In the genomic region with DNA sequence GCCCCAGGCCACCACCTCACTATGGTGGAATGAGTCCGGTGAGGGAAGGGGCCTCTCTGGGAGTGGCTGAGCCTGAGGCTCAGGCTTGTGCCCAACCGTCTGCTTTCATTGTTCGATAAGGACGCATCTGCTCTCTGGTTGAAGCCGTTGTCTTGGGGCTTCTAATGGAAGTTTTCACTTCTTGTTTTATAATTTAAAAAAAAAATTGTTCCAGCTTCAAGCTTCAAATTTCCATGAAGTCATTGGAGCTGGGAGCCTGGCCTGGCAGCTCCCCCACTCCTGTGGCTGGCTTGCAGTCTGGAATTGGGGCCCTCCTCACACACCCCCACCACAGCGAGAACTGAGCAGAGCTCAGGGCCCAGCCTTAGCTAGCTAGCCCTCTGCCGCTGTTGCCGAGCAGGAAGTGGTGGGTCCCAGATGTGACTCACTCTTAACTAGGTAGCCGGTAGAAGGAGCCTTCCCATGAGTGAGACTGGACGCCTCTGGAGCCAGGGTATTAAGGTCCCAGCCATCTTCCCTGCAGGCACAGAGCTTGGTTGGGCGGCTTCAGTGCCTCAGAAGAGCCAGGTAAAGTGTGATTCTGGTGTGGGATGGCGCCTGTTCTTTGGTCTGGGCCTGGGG, we compare ENCODE assay signal across 8 mouse cellular contexts. TPM values are rescaled to one million over a fixed set of nuclear protein-coding genes. Genes with fewer than 3 reads are reported as not detected.
A peak's percentile ranks its signal among the peaks of the same experiment; 100 is the strongest.
DNase-seq lines count a peak whose midpoint lies in the region; ATAC-seq and TF ChIP-seq lines count a peak whose summit lies in the region.

No protein-coding gene starts in this region.

- WGBS in liver, postnatal 0 days (ENCODE audit: insufficient replicate concordance), result 33% methylated on average over 12 of the region's 12 CpGs

- H3K79me2 ChIP-seq in CH12.LX (replicated peaks; ENCODE audit: control insufficient read depth, extremely low read depth, insufficient read depth, poor library complexity, severe bottlenecking), result 0 out of 2 replicates have a peak, but pooled peaks cover 4% of the 10 kb centered on the region

- peaks cover 0 to 14% of the 10 kb centered on the region in 2 experiments for H3K36me3 ChIP-seq in CH12.LX (replicated peaks in 1 of 2; ENCODE audit: control insufficient read depth in 1 of 2, insufficient read depth in 1 of 2, low read length in 1 of 2)
- H3K36me3 ChIP-seq in liver, postnatal 0 days (replicated peaks; ENCODE audit: insufficient read depth, low read length), result no peaks in the 10 kb centered on the region

- no peak for TF ChIP-seq RAD21 in CH12.LX (IDR thresholded peaks at IDR 0.05; ENCODE audit: low read depth, low read length)

- H3K4me1 ChIP-seq in CH12.LX (ENCODE audit: control insufficient read depth in 1 of 2, insufficient read depth in 2 of 2), result peaks cover 25 to 75% of the 10 kb centered on the region in 2 experiments
- peaks cover 34% of the 10 kb centered on the region for H3K4me1 ChIP-seq in liver, postnatal 0 days (ENCODE audit: insufficient read depth)

- peak overlapping the region; percentile 82 for H3K9ac ChIP-seq in CH12.LX (ENCODE audit: insufficient read depth, low read depth)
- peak overlapping the region; percentile 49 for H3K9ac ChIP-seq in liver, postnatal 0 days (replicated peaks)

- DNase-seq in 3134 (ENCODE audit: extremely low read depth, insufficient read length, low spot score) (peak; percentile 77), CH12.LX (ENCODE audit: extremely low read depth) (peak; percentile 81)
- peak; percentile 39 for DNase-seq in liver, postnatal 0 days
- DNase-seq in thymus, postnatal 36 days, result peak; percentile 75 to 80
- no peak for DNase-seq in right cerebral cortex, adult 2 months (ENCODE audit: low spot score in 2 of 2)
- DNase-seq in right cerebral cortex, postnatal 36 days (ENCODE audit: low spot score in 2 of 2), result no peak

- H3K9me3 ChIP-seq in CH12.LX (replicated peaks; ENCODE audit: low read length), result no peaks in the 10 kb centered on the region
- no peaks in the 10 kb centered on the region for H3K9me3 ChIP-seq in liver, postnatal 0 days (ENCODE audit: low read length)

- H3K4me3 ChIP-seq in CH12.LX (replicated peaks in 1 of 3; ENCODE audit: low read depth in 2 of 3, low read length in 2 of 3, poor library complexity in 1 of 3), result peak overlapping the region; percentile 63 to 69 (median 66)
- peak overlapping the region; percentile 27 for H3K4me3 ChIP-seq in liver, postnatal 0 days (ENCODE audit: low read depth, low read length)

- peak overlapping the region; percentile 72 for H3K27ac ChIP-seq in CH12.LX (ENCODE audit: insufficient read depth, low read depth)
- peak overlapping the region; percentile 64 for H3K27ac ChIP-seq in liver, postnatal 0 days (ENCODE audit: low read depth)

- TF ChIP-seq CTCF in CH12.LX (conservative IDR thresholded peaks at IDR 0.05 in 1 of 2, IDR thresholded peaks at IDR 0.05 in 1 of 2; ENCODE audit: low read depth in 2 of 2, low read length in 2 of 2), result no peak
- no peak for TF ChIP-seq CTCF in liver, postnatal 0 days (IDR thresholded peaks at IDR 0.05; ENCODE audit: low read depth)

- TF ChIP-seq POLR2A in CH12.LX (IDR thresholded peaks at IDR 0.05; ENCODE audit: low read depth, low read length), result peak; percentile 78

- in situ Hi-C loops in CH12.LX (cut with MboI; ENCODE audit: low pct_ligation_motif_present, low pct_unique_long_range_greater_than_20kb, low sequenced_read_pairs), result no loop called here

- peak; percentile 77 for TF ChIP-seq EP300 in CH12.LX (IDR thresholded peaks at IDR 0.05; ENCODE audit: low read length)
- no peak for TF ChIP-seq EP300 in liver, postnatal 0 days (IDR thresholded peaks at IDR 0.05; ENCODE audit: low read depth)

- dilution Hi-C loops in CH12.LX (cut with MboI; ENCODE audit: extremely low pct_ligation_motif_present, extremely low pct_unique_long_range_greater_than_20kb, low sequenced_read_pairs), result no loop called here

- no peaks in the 10 kb centered on the region for H3K27me3 ChIP-seq in CH12.LX (replicated peaks)
- H3K27me3 ChIP-seq in liver, postnatal 0 days (ENCODE audit: insufficient read depth, low read length), result no peaks in the 10 kb centered on the region

- H3K4me2 ChIP-seq in CH12.LX (ENCODE audit: insufficient read depth, low read depth, poor library complexity, severe bottlenecking), result peak overlapping the region; percentile 57
- H3K4me2 ChIP-seq in liver, postnatal 0 days (ENCODE audit: low read depth, low read length), result peak overlapping the region; percentile 59

- ATAC-seq in granulocyte monocyte progenitor cell, adult 5-6 weeks (replicated peaks; ENCODE audit: poor library complexity, severe bottlenecking), result peak; percentile 72
- peak; percentile 68 for ATAC-seq in liver, postnatal 0 days
- no peak for ATAC-seq in frontal cortex, adult (ENCODE audit: low TSS enrichment)

TF ChIP-seq in CH12.LX, 34 proteins besides CTCF, POLR2A, EP300 and RAD21:
- 0 out of 2 replicates have a peak, but pooled peaks have one; percentile 14 for TF ChIP-seq MAFK (IDR thresholded peaks at IDR 0.05; ENCODE audit: insufficient replicate concordance, low read length)
- 0 out of 2 replicates have a peak, but pooled peaks have one; percentile 46 for TF ChIP-seq KAT2A (IDR thresholded peaks at IDR 0.05; ENCODE audit: insufficient replicate concordance, low read length)
- TF ChIP-seq SMC3 (IDR thresholded peaks at IDR 0.05; ENCODE audit: low read depth, low read length), result no peak
- peak; percentile 96 for TF ChIP-seq UBTF (IDR thresholded peaks at IDR 0.05; ENCODE audit: low read depth, low read length)
- TF ChIP-seq HCFC1 (IDR thresholded peaks at IDR 0.05; ENCODE audit: low read depth, low read length), result no peak
- TF ChIP-seq ETS1 (conservative IDR thresholded peaks at IDR 0.05; ENCODE audit: low read depth, low read length), result peak; percentile 35; the same call in 1 of the 2 replicates
- TF ChIP-seq ZKSCAN1 (IDR thresholded peaks at IDR 0.05; ENCODE audit: borderline replicate concordance, low read depth, low read length), result no peak
- TF ChIP-seq NRF1 (IDR thresholded peaks at IDR 0.05; ENCODE audit: low read depth, low read length), result 0 out of 2 replicates have a peak, but pooled peaks have one; percentile 15
- TF ChIP-seq USF1 (IDR thresholded peaks at IDR 0.05; ENCODE audit: low read depth, low read length), result no peak
- peak; percentile 87 for TF ChIP-seq NELFE (IDR thresholded peaks at IDR 0.05; ENCODE audit: low read depth, low read length)
- TF ChIP-seq ELF1 (IDR thresholded peaks at IDR 0.05; ENCODE audit: low read depth, low read length), result peak; percentile 82
- TF ChIP-seq RCOR1 (conservative IDR thresholded peaks at IDR 0.05; ENCODE audit: low read depth, low read length), result peak; percentile 79
- TF ChIP-seq USF2 (conservative IDR thresholded peaks at IDR 0.05; ENCODE audit: low read depth, low read length), result no peak
- TF ChIP-seq ZNF384 (IDR thresholded peaks at IDR 0.05; ENCODE audit: low read depth, low read length), result peak; percentile 84
- peak; percentile 71 for TF ChIP-seq CHD2 (IDR thresholded peaks at IDR 0.05; ENCODE audit: low read length)
- TF ChIP-seq BHLHE40 (IDR thresholded peaks at IDR 0.05; ENCODE audit: low read depth, low read length), result peak; percentile 33; the same call in 1 of the 2 replicates
- TF ChIP-seq IRF4 (IDR thresholded peaks at IDR 0.05; ENCODE audit: low read depth, low read length), result no peak; the same call in 1 of the 2 replicates
- peak; percentile 67 for TF ChIP-seq TCF12 (IDR thresholded peaks at IDR 0.05; ENCODE audit: low read depth, low read length)
- TF ChIP-seq PAX5 (IDR thresholded peaks at IDR 0.05; ENCODE audit: low read length), result no peak
- no peak for TF ChIP-seq MXI1 (IDR thresholded peaks at IDR 0.05; ENCODE audit: low read depth, low read length)
- TF ChIP-seq CHD1 (IDR thresholded peaks at IDR 0.05; ENCODE audit: low read depth, low read length), result 0 out of 2 replicates have a peak, but pooled peaks have one; percentile 14
- TF ChIP-seq MYC (IDR thresholded peaks at IDR 0.05; ENCODE audit: low read depth, low read length), result 0 out of 2 replicates have a peak, but pooled peaks have one; percentile 39
- TF ChIP-seq ZC3H11A (IDR thresholded peaks at IDR 0.05; ENCODE audit: low read depth, low read length), result no peak
- TF ChIP-seq GABPA (IDR thresholded peaks at IDR 0.05; ENCODE audit: insufficient replicate concordance, low read depth, low read length), result no peak
- peak; percentile 44; the same call in 1 of the 2 replicates for TF ChIP-seq TBP (conservative IDR thresholded peaks at IDR 0.05; ENCODE audit: low read depth, low read length)
- 0 out of 2 replicates have a peak, but pooled peaks have one; percentile 5 for TF ChIP-seq JUND (conservative IDR thresholded peaks at IDR 0.05; ENCODE audit: low read depth, low read length)
- no peak for TF ChIP-seq E2F4 (IDR thresholded peaks at IDR 0.05; ENCODE audit: insufficient replicate concordance, low read depth, low read length)
- peak; percentile 86 for TF ChIP-seq SIN3A (IDR thresholded peaks at IDR 0.05; ENCODE audit: low read length)
- peak; percentile 86 for TF ChIP-seq ZMIZ1 (IDR thresholded peaks at IDR 0.05; ENCODE audit: low read depth, low read length)
- 0 out of 2 replicates have a peak, but pooled peaks have one; percentile 8 for TF ChIP-seq MEF2A (IDR thresholded peaks at IDR 0.05; ENCODE audit: borderline replicate concordance, low read depth, low read length)
- TF ChIP-seq JUN (IDR thresholded peaks at IDR 0.05; ENCODE audit: insufficient read depth, low read depth, low read length), result no peak; the same call in 1 of the 2 replicates
- peak; percentile 50; the same call in 1 of the 2 replicates for TF ChIP-seq MAZ (IDR thresholded peaks at IDR 0.05; ENCODE audit: low read depth, low read length)
- TF ChIP-seq MAX (IDR thresholded peaks at IDR 0.05; ENCODE audit: low read length), result no peak
- peak; percentile 37; the same call in 1 of the 2 replicates for TF ChIP-seq POLR2AphosphoS2 (IDR thresholded peaks at IDR 0.05; ENCODE audit: low read depth, low read length)

RNA-seq across cellular contexts. Expression of a gene that starts 16.5 kb away (rescaled TPM):
- 25.7 and 25.9 TPM in 2 replicates for total RNA-seq in CH12.LX (2012; rRNA removed)
- total RNA-seq in CH12.LX (2014; rRNA removed), result 25.5 and 27.0 TPM in 2 replicates
- polyA plus RNA-seq in CH12.LX (2012; ENCODE audit: insufficient read length, low read depth), result 28.5 and 28.8 TPM in 2 replicates
- 41.0 and 43.7 TPM in 2 replicates for total RNA-seq in granulocyte monocyte progenitor cell, adult 5-6 weeks (2014; fragmentation: Nextera tagmentation)
- total RNA-seq in granulocyte monocyte progenitor cell, adult 5-6 weeks (2017), result 32.9 and 35.0 TPM in 2 replicates
- 8.1 and 8.4 TPM in 2 replicates for polyA plus RNA-seq in liver, postnatal 0 days (2015; fragmentation: Nextera tagmentation; extraction: Ambion mirVana)

Comparison
In these comparisons a context has a peak if more than half of its experiments do, and no peak if none do; other contexts are left out.
1. DNase-seq: peak in 3134 (single experiment), CH12.LX (single experiment), liver, postnatal 0 days (single experiment) and thymus, postnatal 36 days (2 of 2); none in right cerebral cortex, adult 2 months (0 of 2) and right cerebral cortex, postnatal 36 days (0 of 2).